Mouse (Mus musculus): ENCODE measurements around the gene Gm26558. TPM values are rescaled to one million over a fixed set of nuclear protein-coding genes. Genes with fewer than 3 reads are reported as not detected.
A peak's percentile ranks its signal among the peaks of the same experiment; 100 is the strongest.

The Gm26558 gene
- polyA plus RNA-seq, 1 experiment from 2014 or later: 4.4 TPM

- no peak overlapping the region for H3K9ac ChIP-seq (replicated peaks)
- H3K36me3 ChIP-seq: no peaks in the 10 kb centered on the region
- no peak for ATAC-seq (replicated peaks)
- H3K27me3 ChIP-seq: no peaks in the 10 kb centered on the region
- H3K4me1 ChIP-seq: peaks cover 6% of the 10 kb centered on the region; the same call in 1 of the 2 replicates
- H3K4me2 ChIP-seq (replicated peaks): no peak overlapping the region
- H3K9me3 ChIP-seq: no peaks in the 10 kb centered on the region
- no peak overlapping the region for H3K4me3 ChIP-seq
- whole genome bisulfite sequencing: 55% methylated on average over 6 of the region's 6 CpGs
- no peak overlapping the region for H3K27ac ChIP-seq (replicated peaks)
Measured at GRCm38 (mm10) chr2:70645266-70645780, 16.6 kb downstream of the Gm26558 start.

GRCm38 (mm10) chr2:70642971-70643565 is 18.8 kb downstream of the Gm26558 start:
- H3K27ac ChIP-seq (replicated peaks): no peak overlapping the region

GRCm38 (mm10) chr2:70640968-70641367 is 20.9 kb downstream of the Gm26558 start:
- Histone ChIP-seq H3K4me3 (no peak overlapping the region), H3K36me3 (no peaks in the 10 kb centered on the region), H3K27me3 (no peaks in the 10 kb centered on the region), H3K9ac (replicated peaks) (no peak overlapping the region), H3K9me3 (no peaks in the 10 kb centered on the region), H3K4me2 (replicated peaks) (no peak overlapping the region), H3K4me1 (peaks cover 6% of the 10 kb centered on the region; the same call in 1 of the 2 replicates), H3K27ac (replicated peaks) (no peak overlapping the region)
- ATAC-seq (replicated peaks): no peak

More at GRCm38 (mm10) chr2:70642971-70643565, 18.8 kb downstream of the Gm26558 start:
- Histone ChIP-seq H3K9ac (replicated peaks) (no peak overlapping the region), H3K27me3 (no peaks in the 10 kb centered on the region), H3K36me3 (no peaks in the 10 kb centered on the region), H3K4me1 (peaks cover 6% of the 10 kb centered on the region; the same call in 1 of the 2 replicates), H3K9me3 (no peaks in the 10 kb centered on the region), H3K4me3 (no peak overlapping the region), H3K4me2 (replicated peaks) (no peak overlapping the region)
- 36% methylated on average over 16 of the region's 16 CpGs for WGBS
- no peak for ATAC-seq (replicated peaks)

- 91% methylated on average over 5 of the region's 5 CpGs for WGBS
- Histone ChIP-seq H3K27ac (replicated peaks) (no peak overlapping the region), H3K36me3 (no peaks in the 10 kb centered on the region), H3K9ac (replicated peaks) (no peak overlapping the region), H3K4me1 (peaks cover 9% of the 10 kb centered on the region; the same call in 1 of the 2 replicates), H3K4me2 (replicated peaks) (no peak overlapping the region), H3K27me3 (no peaks in the 10 kb centered on the region), H3K9me3 (no peaks in the 10 kb centered on the region), H3K4me3 (no peak overlapping the region)
- ATAC-seq (replicated peaks): no peak
Measured at GRCm38 (mm10) chr2:70634028-70634690, 27.7 kb downstream of the Gm26558 start.

- no peaks in the 10 kb centered on the region for H3K9me3 ChIP-seq
- H3K36me3 ChIP-seq: no peaks in the 10 kb centered on the region
- WGBS: 83% methylated on average over 1 of the region's 1 CpGs
- no peak overlapping the region for H3K9ac ChIP-seq (replicated peaks)
- no peak overlapping the region for H3K27ac ChIP-seq (replicated peaks)
- H3K4me2 ChIP-seq (replicated peaks): no peak overlapping the region
- H3K27me3 ChIP-seq: no peaks in the 10 kb centered on the region
- no peak for ATAC-seq (replicated peaks)
- H3K4me1 ChIP-seq: peaks cover 11% of the 10 kb centered on the region; the same call in 1 of the 2 replicates
- H3K4me3 ChIP-seq: no peak overlapping the region
Measured at GRCm38 (mm10) chr2:70632412-70632811, 29.5 kb downstream of the Gm26558 start.

GRCm38 (mm10) chr2:70631321-70631720 is 30.6 kb downstream of the Gm26558 start:
- ATAC-seq (replicated peaks): no peak
- no peaks in the 10 kb centered on the region for H3K36me3 ChIP-seq
- H3K27ac ChIP-seq (replicated peaks): no peak overlapping the region
- no peak overlapping the region for H3K9ac ChIP-seq (replicated peaks)
- H3K4me3 ChIP-seq: no peak overlapping the region
- H3K4me1 ChIP-seq: peaks cover 11% of the 10 kb centered on the region; the same call in 1 of the 2 replicates
- no peak overlapping the region for H3K4me2 ChIP-seq (replicated peaks)
- H3K9me3 ChIP-seq: no peaks in the 10 kb centered on the region
- H3K27me3 ChIP-seq: no peaks in the 10 kb centered on the region
- 79% methylated on average over 1 of the region's 1 CpGs for WGBS

GRCm38 (mm10) chr2:70629921-70630320 is 32.0 kb downstream of the Gm26558 start:
- Histone ChIP-seq H3K9me3 (no peaks in the 10 kb centered on the region), H3K36me3 (no peaks in the 10 kb centered on the region), H3K4me1 (peaks cover 11% of the 10 kb centered on the region; the same call in 1 of the 2 replicates), H3K27me3 (no peaks in the 10 kb centered on the region), H3K4me3 (0 out of 2 replicates have a peak overlapping the region, but pooled peaks have one; percentile 17), H3K27ac (replicated peaks) (no peak overlapping the region), H3K4me2 (replicated peaks) (peak overlapping the region; percentile 29; the same call in 1 of the 2 replicates), H3K9ac (replicated peaks) (no peak overlapping the region)
- WGBS: 81% methylated on average over 3 of the region's 3 CpGs
- no peak for ATAC-seq (replicated peaks)

GRCm38 (mm10) chr2:70629339-70629761 is 32.6 kb downstream of the Gm26558 start:
- H3K9me3 ChIP-seq: no peaks in the 10 kb centered on the region
- 8% methylated on average over 10 of the region's 10 CpGs for WGBS
- peak; percentile 88 for ATAC-seq (replicated peaks)
- no peaks in the 10 kb centered on the region for H3K36me3 ChIP-seq
- no peaks in the 10 kb centered on the region for H3K27me3 ChIP-seq
- peaks cover 11% of the 10 kb centered on the region; the same call in 1 of the 2 replicates for H3K4me1 ChIP-seq
- 0 out of 2 replicates have a peak overlapping the region, but pooled peaks have one; percentile 18 for H3K27ac ChIP-seq (replicated peaks)
- H3K9ac ChIP-seq (replicated peaks): no peak overlapping the region
- H3K4me3 ChIP-seq: peak overlapping the region; percentile 17
- peak overlapping the region; percentile 29 for H3K4me2 ChIP-seq (replicated peaks)

GRCm38 (mm10) chr2:70628397-70628796 is 33.5 kb downstream of the Gm26558 start:
- Histone ChIP-seq H3K9ac (replicated peaks) (no peak overlapping the region), H3K27ac (replicated peaks) (no peak overlapping the region), H3K27me3 (no peaks in the 10 kb centered on the region), H3K36me3 (no peaks in the 10 kb centered on the region), H3K4me2 (replicated peaks) (no peak overlapping the region), H3K4me3 (no peak overlapping the region), H3K4me1 (peaks cover 11% of the 10 kb centered on the region; the same call in 1 of the 2 replicates), H3K9me3 (no peaks in the 10 kb centered on the region)
- WGBS: 94% methylated on average over 12 of the region's 12 CpGs
- ATAC-seq (replicated peaks): no peak

- H3K4me1 ChIP-seq: peaks cover 11% of the 10 kb centered on the region; the same call in 1 of the 2 replicates
- no peak overlapping the region for H3K9ac ChIP-seq (replicated peaks)
- WGBS: 80% methylated on average over 7 of the region's 7 CpGs
- H3K4me3 ChIP-seq: no peak overlapping the region
- no peaks in the 10 kb centered on the region for H3K9me3 ChIP-seq
- ATAC-seq (replicated peaks): no peak
- H3K4me2 ChIP-seq (replicated peaks): no peak overlapping the region
- H3K36me3 ChIP-seq: no peaks in the 10 kb centered on the region
- H3K27ac ChIP-seq (replicated peaks): no peak overlapping the region
- no peaks in the 10 kb centered on the region for H3K27me3 ChIP-seq
Measured at GRCm38 (mm10) chr2:70625761-70626160, 36.1 kb downstream of the Gm26558 start.

GRCm38 (mm10) chr2:70622244-70622643 is 39.7 kb downstream of the Gm26558 start:
- Histone ChIP-seq H3K4me2 (replicated peaks) (no peak overlapping the region), H3K9me3 (no peaks in the 10 kb centered on the region), H3K9ac (replicated peaks) (no peak overlapping the region), H3K36me3 (no peaks in the 10 kb centered on the region), H3K27ac (replicated peaks) (no peak overlapping the region), H3K4me3 (no peak overlapping the region), H3K27me3 (no peaks in the 10 kb centered on the region), H3K4me1 (no peaks in the 10 kb centered on the region)
- WGBS: 67% methylated on average over 4 of the region's 4 CpGs
- no peak for ATAC-seq (replicated peaks)

GRCm38 (mm10) chr2:70620225-70620624 is 41.7 kb downstream of the Gm26558 start:
- Histone ChIP-seq H3K27me3 (no peaks in the 10 kb centered on the region), H3K9me3 (no peaks in the 10 kb centered on the region), H3K4me2 (replicated peaks) (no peak overlapping the region), H3K9ac (replicated peaks) (no peak overlapping the region), H3K27ac (replicated peaks) (no peak overlapping the region), H3K4me3 (no peak overlapping the region), H3K4me1 (no peaks in the 10 kb centered on the region), H3K36me3 (no peaks in the 10 kb centered on the region)
- WGBS: 14% methylated on average over 6 of the region's 6 CpGs
- ATAC-seq (replicated peaks): no peak

All from forebrain, embryonic 15.5 days (tissue).